Mouse (Mus musculus) bone marrow macrophage, adult 2 months (primary cell): ENCODE data around the gene Ndufaf3.

Experiments used
- CTCF ChIP-seq: IDR thresholded peaks from 2 replicates; pipeline ENCODE4 v1.5.1; 2012; ENCODE audit warnings: low read depth, mild to moderate bottlenecking, low read length, moderate library complexity
- POLR2A ChIP-seq: IDR thresholded peaks from 2 replicates; pipeline ENCODE4 v1.6.1; 2012; ENCODE audit warnings: mild to moderate bottlenecking, low read depth, low read length, borderline replicate concordance

DNA sequence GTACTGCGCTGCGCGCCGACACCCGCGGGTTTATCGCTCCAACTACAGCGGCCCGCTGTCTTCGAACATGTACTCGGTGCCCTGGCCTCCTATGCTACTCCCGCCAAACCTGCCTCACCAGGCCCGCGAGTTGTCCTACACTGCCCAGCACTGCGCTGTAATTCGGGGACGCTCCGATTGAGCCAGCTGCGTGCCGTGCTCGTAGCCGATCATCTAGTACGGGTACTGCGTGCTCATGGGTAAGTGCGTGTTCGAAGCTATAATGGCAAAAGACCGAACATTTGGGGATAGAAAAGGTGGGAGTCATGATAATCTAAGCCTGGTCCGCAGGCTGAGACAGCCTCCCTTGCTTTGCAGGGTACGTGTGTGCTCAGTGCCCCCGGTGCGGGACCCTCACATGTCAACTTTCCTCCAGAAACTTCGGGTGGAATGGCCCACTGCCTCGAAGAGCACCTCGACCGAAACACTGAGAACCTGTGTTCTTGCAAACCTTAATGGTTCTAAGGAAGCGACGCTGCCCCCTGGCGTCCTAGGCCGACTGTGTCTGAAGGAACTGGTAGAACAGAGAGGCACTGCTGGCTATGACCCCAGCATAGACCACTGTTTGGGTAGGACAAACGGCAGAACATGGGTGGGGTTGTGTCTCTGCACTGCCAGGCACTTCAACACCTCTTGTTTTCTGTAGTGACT, 3.1 kb upstream of the Ndufaf3 start:
- TF ChIP-seq POLR2A (0 out of 2 replicates have a peak, but pooled peaks have one; percentile 51), CTCF (peak; percentile 27; the same call in 1 of the 2 replicates)
